Mouse (Mus musculus) regulatory T cell (primary cell): ENCODE measurements around the gene Ankrd49.

Experiments
- in situ Hi-C: fragments of 300-600 bp; cut with MboI, MseI; formaldehyde crosslinking; loops from one replicate; pipeline ENCODE4 v1.15.1; 2025; ENCODE audit warnings: high pct_unique_total_duplicates

Gene Ankrd49

GRCm38 (mm10) chr9:14784039-14785002 is at the start of gene Ankrd49, which contains the start of gene Mre11a:
Gene Ankrd49 (minus strand): TSS chr9:14784856.
Gene Mre11a (plus strand): TSS chr9:14784654.
- in situ Hi-C loops = loop anchor here (5.0 kb wide), 1 partner anchor 493 kb away; the partner anchor contains the start of gene Med17

GRCm38 (mm10) chr9:14832046-14832445 is 47.4 kb upstream of the Ankrd49 start:
- in situ Hi-C loops = no loop called here

- in situ Hi-C loops = no loop called here
Measured at GRCm38 (mm10) chr9:14827875-14828274, 43.2 kb upstream of the Ankrd49 start.

- in situ Hi-C loops = loop anchor here (25.0 kb wide), 1 partner anchor 512 kb away; no protein-coding TSS in a partner anchor
Measured at GRCm38 (mm10) chr9:14824840-14825239, 40.2 kb upstream of the Ankrd49 start.

GRCm38 (mm10) chr9:14821396-14821795 is 36.7 kb upstream of the Ankrd49 start:
- in situ Hi-C loops = loop anchor here (25.0 kb wide), 1 partner anchor 516 kb away; no protein-coding TSS in a partner anchor

- in situ Hi-C loops = loop anchor here (25.0 kb wide), 1 partner anchor 527 kb away; no protein-coding TSS in a partner anchor
Measured at GRCm38 (mm10) chr9:14810111-14810510, 25.5 kb upstream of the Ankrd49 start.

- in situ Hi-C loops = loop anchor here (25.0 kb wide), 1 partner anchor 531 kb away; no protein-coding TSS in a partner anchor
Measured at GRCm38 (mm10) chr9:14806786-14807185, 22.1 kb upstream of the Ankrd49 start.

- in situ Hi-C loops = loop anchor here (25.0 kb wide), 1 partner anchor 532 kb away; no protein-coding TSS in a partner anchor
Measured at GRCm38 (mm10) chr9:14805714-14806113, 21.1 kb upstream of the Ankrd49 start.

- in situ Hi-C loops = loop anchor here (5.0 kb wide), 1 partner anchor 490 kb away; the partner anchor contains the start of gene Med17
Measured at GRCm38 (mm10) chr9:14787356-14787755, 2.7 kb upstream of the Ankrd49 start.

GRCm38 (mm10) chr9:14778341-14778740 is 6.3 kb downstream of the Ankrd49 start:
- in situ Hi-C loops = loop anchor here (5.0 kb wide), 1 partner anchor 249 kb away; no protein-coding TSS in a partner anchor

- in situ Hi-C loops = no loop called here
Measured at GRCm38 (mm10) chr9:14773813-14774212, 10.8 kb downstream of the Ankrd49 start.

GRCm38 (mm10) chr9:14772074-14772473 is 12.6 kb downstream of the Ankrd49 start:
- in situ Hi-C loops = no loop called here

- in situ Hi-C loops = no loop called here
Measured at GRCm38 (mm10) chr9:14770803-14771471, 13.7 kb downstream of the Ankrd49 start, which contains the start of gene 1700012B09Rik. Gene 1700012B09Rik (minus strand): TSS chr9:14771030.

GRCm38 (mm10) chr9:14769811-14770210 is 14.8 kb downstream of the Ankrd49 start:
- in situ Hi-C loops = no loop called here

- in situ Hi-C loops = no loop called here
Measured at GRCm38 (mm10) chr9:14764765-14765164, 19.9 kb downstream of the Ankrd49 start.

GRCm38 (mm10) chr9:14759261-14759660 is 25.4 kb downstream of the Ankrd49 start:
- in situ Hi-C loops = no loop called here

GRCm38 (mm10) chr9:14758590-14758989 is 26.1 kb downstream of the Ankrd49 start:
- in situ Hi-C loops = no loop called here

- in situ Hi-C loops = no loop called here
Measured at GRCm38 (mm10) chr9:14754469-14754868, 30.2 kb downstream of the Ankrd49 start.

GRCm38 (mm10) chr9:14753947-14754346 is 30.7 kb downstream of the Ankrd49 start:
- in situ Hi-C loops = no loop called here

GRCm38 (mm10) chr9:14752001-14752522 is 32.6 kb downstream of the Ankrd49 start, which contains the start of gene Fut4:
Gene Fut4 (minus strand): TSS chr9:14752393.
- in situ Hi-C loops = no loop called here

- in situ Hi-C loops = no loop called here
Measured at GRCm38 (mm10) chr9:14751503-14752000, 33.1 kb downstream of the Ankrd49 start.
